Mouse (Mus musculus): Measurements from ENCODE around the gene Rhoa. TPM values are rescaled to one million over a fixed set of nuclear protein-coding genes. Genes with fewer than 3 reads are reported as not detected.

Gene Rhoa
- total RNA-seq, 4 experiments from 2014 or later = 157 to 186 (median 166) TPM

Other genes with a start within 250 kb of the Rhoa start
- gene Mst1, start 225.7 kb upstream of the Rhoa start, total RNA-seq (2022) = not detected
- 100 to 1,000 TPM in 3 of 4 experiments, 10 to 100 TPM in 1; 89.0 to 123 (median 115) TPM for gene Rnf123, start 222.8 kb upstream of the Rhoa start, total RNA-seq (2022)
- 10 to 100 TPM; 33.9 to 45.8 (median 35.5) TPM for gene Apeh, start 211.5 kb upstream of the Rhoa start, total RNA-seq (2022)
- 100 to 1,000 TPM; 192 to 224 (median 203) TPM for gene Bsn, start 115.7 kb upstream of the Rhoa start, total RNA-seq (2022)
- gene Dag1, start 42.2 kb upstream of the Rhoa start, total RNA-seq (2022) = 10 to 100 TPM; 70.4 to 75.9 (median 73.9) TPM
- gene Nicn1, start 15.7 kb upstream of the Rhoa start, total RNA-seq (2022) = 100 to 1,000 TPM; 106 to 131 (median 116) TPM
- gene Amt, start 9.3 kb upstream of the Rhoa start, total RNA-seq (2022) = 10 to 100 TPM; 30.1 to 37.2 (median 34.8) TPM
- 10 to 100 TPM; 31.7 to 39.2 (median 36.8) TPM for gene Tcta, start within 50 bp of the Rhoa start, total RNA-seq (2022)
- gene Gpx1, start 32.8 kb downstream of the Rhoa start, total RNA-seq (2022) = 100 to 1,000 TPM in 1 of 4 experiments, 10 to 100 TPM in 3; 57.7 to 113 (median 78.2) TPM
- 100 to 1,000 TPM; 102 to 124 (median 112) TPM for gene Usp4, start 41.7 kb downstream of the Rhoa start, total RNA-seq (2022)
- gene 1700102P08Rik, start 86.7 kb downstream of the Rhoa start, total RNA-seq (2022) = 1 to 10 TPM; 1.3 to 2.1 (median 1.9) TPM
- gene Ccdc36, start 122.4 kb downstream of the Rhoa start, total RNA-seq (2022) = under 1 TPM; 0.11 to 0.26 (median 0.15) TPM
- not detected for gene BC048562, start 130.4 kb downstream of the Rhoa start, total RNA-seq (2022)
- gene Ccdc71, start 154.4 kb downstream of the Rhoa start, total RNA-seq (2022) = 10 to 100 TPM; 31.3 to 44.7 (median 36.6) TPM
- gene Klhdc8b, start 155.5 kb downstream of the Rhoa start, total RNA-seq (2022) = 10 to 100 TPM; 22.0 to 32.0 (median 24.2) TPM
- gene Lamb2, start 173.6 kb downstream of the Rhoa start, total RNA-seq (2022) = 10 to 100 TPM; 28.9 to 46.8 (median 34.7) TPM
- gene Usp19, start 184.5 kb downstream of the Rhoa start, total RNA-seq (2022) = 100 to 1,000 TPM; 144 to 189 (median 157) TPM
- gene Qars, start 201.6 kb downstream of the Rhoa start, total RNA-seq (2022) = 10 to 100 TPM; 84.0 to 96.5 (median 89.4) TPM
- gene Qrich1, start 210.7 kb downstream of the Rhoa start, total RNA-seq (2022) = 100 to 1,000 TPM; 141 to 150 (median 146) TPM